Mouse (Mus musculus) thymus, adult 2 months (tissue): ENCODE data around the gene Aff3. TPM values are rescaled to one million over a fixed set of nuclear protein-coding genes. Genes with fewer than 3 reads are reported as not detected.
A peak's percentile ranks its signal among the peaks of the same experiment; 100 is the strongest.

Source experiments
- DNase-seq: peaks from one replicate; pipeline ENCODE4 v3.0.0; 2021
- H3K27ac ChIP-seq: fragments of 200-500 bp; 2 replicates; pipeline ENCODE4 v1.5.1; 2012; ENCODE audit warnings: low read length, control low read depth; ENCODE audit not compliant: control insufficient read depth, insufficient read depth
- H3K27me3 ChIP-seq: fragments of 200-500 bp; 2 replicates; pipeline ENCODE4 v1.6.1; 2012; ENCODE audit warnings: mild to moderate bottlenecking, low read length, moderate library complexity, mixed read lengths; ENCODE audit not compliant: control insufficient read depth, insufficient read depth
- H3K36me3 ChIP-seq: fragments of 200-500 bp; 2 replicates; pipeline ENCODE4 v1.6.1; 2012; ENCODE audit warnings: mild to moderate bottlenecking, low read length, moderate library complexity; ENCODE audit not compliant: control insufficient read depth, insufficient read depth
- H3K4me1 ChIP-seq: fragments of 200-500 bp; replicated peaks from 2 replicates; pipeline ENCODE4 v1.6.1; 2012; ENCODE audit warnings: low read length; ENCODE audit not compliant: control insufficient read depth, insufficient read depth
- H3K4me3 ChIP-seq: fragments of 200-500 bp; 2 replicates; pipeline ENCODE4 v1.5.1; 2012; ENCODE audit warnings: mild to moderate bottlenecking, low read length, control low read depth, moderate library complexity; ENCODE audit not compliant: control insufficient read depth, insufficient read depth
- CTCF ChIP-seq: fragments of 200-500 bp; IDR thresholded peaks from 2 replicates; pipeline ENCODE4 v1.5.1; 2012; ENCODE audit warnings: mild to moderate bottlenecking, control low read depth, low read length, moderate library complexity, borderline replicate concordance; ENCODE audit not compliant: control insufficient read depth, poor library complexity, insufficient read depth; ENCODE audit errors: extremely low read depth
- POLR2A ChIP-seq: fragments of 200-500 bp; IDR thresholded peaks from 2 replicates; pipeline ENCODE4 v1.6.1; 2012; ENCODE audit warnings: mild to moderate bottlenecking, low read length, control low read depth, moderate library complexity; ENCODE audit not compliant: control insufficient read depth, poor library complexity, insufficient read depth; ENCODE audit errors: extremely low read depth
- WGBS: fragments of 180-500 bp; shearing (Covaris S2); methylation state at CpG from one replicate; pipeline ENCODE4 v1.1.7; 2018; 5-methylcytosine and 5-hydroxymethylcytosine counted together
- polyA plus RNA-seq: library from polyadenylated mRNA; depleted of rRNA; stranded (reverse); fragments of >200 nt; gene quantifications from 2 replicates; pipeline ENCODE4 v1.2.3, GENCODE M21; 2012

The Aff3 gene
- polyA plus RNA-seq, 1 experiment, result 39.6 TPM

DNA sequence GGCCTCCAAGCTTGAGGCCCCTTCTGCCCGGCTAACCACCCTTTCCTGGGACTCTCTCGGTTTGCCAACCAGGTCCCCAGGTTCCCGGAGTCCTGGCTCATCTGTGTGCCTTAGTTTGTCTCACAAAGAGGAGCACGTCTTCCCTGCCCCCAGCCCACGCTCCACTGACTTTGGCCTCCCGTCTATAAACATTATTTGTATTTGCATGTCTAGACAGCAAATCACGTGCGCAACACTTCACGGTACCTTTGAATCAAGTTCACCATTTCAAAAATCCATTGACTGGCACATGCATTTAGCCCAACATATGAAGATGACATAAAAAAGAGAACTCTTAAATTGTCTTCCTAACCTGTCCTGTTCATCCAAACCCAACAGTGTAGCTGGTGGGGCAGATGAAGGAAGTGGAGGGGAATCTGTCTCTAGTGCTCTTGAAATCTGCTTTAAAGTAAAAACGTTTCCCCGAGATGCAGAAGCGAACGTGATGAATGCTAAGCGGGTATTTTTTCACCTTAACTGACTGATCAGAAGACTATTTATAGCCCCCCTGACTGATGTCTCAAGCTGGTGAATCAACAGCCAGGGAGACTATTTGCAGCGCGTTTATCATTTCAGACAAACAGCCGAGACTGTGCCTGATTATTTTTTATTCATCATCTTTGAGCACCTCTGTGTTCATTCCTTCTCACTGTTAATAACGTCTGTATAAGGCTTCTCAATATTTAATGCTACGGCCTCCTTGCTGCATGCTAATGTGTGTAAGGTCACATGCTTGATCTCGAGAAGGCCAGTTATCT is 396.3 kb downstream of the Aff3 start:
- Histone ChIP-seq H3K27me3 (no peaks in the 10 kb centered on the region), H3K27ac (no peak overlapping the region), H3K4me3 (no peak overlapping the region), H3K4me1 (no peaks in the 10 kb centered on the region), H3K36me3 (no peaks in the 10 kb centered on the region)
- DNase-seq, result no peak
- WGBS, result 93% methylated on average over 20 of the region's 20 CpGs
- no peak for TF ChIP-seq CTCF
- TF ChIP-seq POLR2A, result no peak

DNA sequence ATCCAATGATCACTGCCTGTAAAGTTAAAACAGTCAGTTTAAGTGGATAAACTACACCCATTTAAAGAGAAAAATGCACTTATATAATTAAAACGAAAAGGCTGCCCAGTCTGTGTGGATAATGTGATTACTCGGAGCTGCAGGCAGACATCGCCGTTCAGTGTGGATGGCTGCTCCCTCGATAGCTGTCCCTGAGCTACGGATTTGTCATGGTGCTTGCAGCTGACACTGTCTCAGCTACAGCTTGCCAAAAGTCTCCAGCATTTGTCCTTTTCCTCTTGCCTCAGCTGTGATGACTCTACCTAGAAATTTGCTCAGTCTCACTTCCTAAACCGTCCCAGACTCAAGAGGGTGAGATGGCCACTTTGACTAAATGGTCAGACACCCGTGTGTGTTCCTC is 401.5 kb downstream of the Aff3 start:
- Histone ChIP-seq H3K4me3 (no peak overlapping the region), H3K4me1 (no peaks in the 10 kb centered on the region), H3K36me3 (no peaks in the 10 kb centered on the region), H3K27ac (no peak overlapping the region), H3K27me3 (no peaks in the 10 kb centered on the region)
- DNase-seq, result no peak
- 94% methylated on average over 8 of the region's 8 CpGs for WGBS
- TF ChIP-seq POLR2A (no peak), CTCF (no peak)

DNA sequence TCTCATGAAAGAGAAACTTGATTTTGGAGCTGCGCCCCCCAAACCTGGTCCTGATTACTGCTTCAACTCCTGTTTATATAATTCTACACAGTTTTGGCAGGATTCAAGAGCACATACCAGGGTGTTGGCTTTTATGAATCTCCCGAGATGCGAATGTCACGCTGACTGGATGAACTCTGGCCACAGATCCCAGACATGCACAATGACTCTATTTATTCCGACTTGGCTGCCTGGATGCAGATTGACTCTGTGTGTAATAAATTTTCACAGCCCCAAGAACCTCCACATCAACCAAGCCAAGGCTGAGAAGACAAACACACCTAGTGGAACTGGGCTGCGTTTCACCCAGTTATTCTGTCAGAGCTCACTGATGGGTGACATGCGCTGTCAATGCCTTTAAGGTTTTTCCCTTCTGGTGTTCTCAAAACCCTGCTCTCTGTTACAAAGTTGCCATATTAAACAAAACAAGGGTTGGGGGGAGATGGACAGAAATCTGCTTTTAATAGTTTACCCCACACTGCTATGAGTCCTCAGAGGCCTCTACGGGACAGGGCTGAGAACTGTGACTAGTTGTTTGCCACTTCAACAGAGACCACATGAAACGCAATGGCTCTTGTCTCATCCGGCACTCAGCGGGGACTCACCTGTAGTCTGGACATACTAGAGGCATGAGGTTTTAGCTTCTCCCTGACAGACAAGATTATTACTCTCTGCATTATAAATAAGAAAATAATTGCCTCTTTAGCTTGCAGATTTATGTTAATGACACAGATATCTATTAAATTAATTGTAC is 402.2 kb downstream of the Aff3 start:
- no peaks in the 10 kb centered on the region for H3K4me1 ChIP-seq
- H3K27me3 ChIP-seq, result no peaks in the 10 kb centered on the region
- no peaks in the 10 kb centered on the region for H3K36me3 ChIP-seq
- H3K4me3 ChIP-seq, result no peak overlapping the region
- WGBS, result 93% methylated on average over 11 of the region's 11 CpGs
- no peak for DNase-seq
- no peak overlapping the region for H3K27ac ChIP-seq
- TF ChIP-seq POLR2A (no peak), CTCF (no peak)

DNA sequence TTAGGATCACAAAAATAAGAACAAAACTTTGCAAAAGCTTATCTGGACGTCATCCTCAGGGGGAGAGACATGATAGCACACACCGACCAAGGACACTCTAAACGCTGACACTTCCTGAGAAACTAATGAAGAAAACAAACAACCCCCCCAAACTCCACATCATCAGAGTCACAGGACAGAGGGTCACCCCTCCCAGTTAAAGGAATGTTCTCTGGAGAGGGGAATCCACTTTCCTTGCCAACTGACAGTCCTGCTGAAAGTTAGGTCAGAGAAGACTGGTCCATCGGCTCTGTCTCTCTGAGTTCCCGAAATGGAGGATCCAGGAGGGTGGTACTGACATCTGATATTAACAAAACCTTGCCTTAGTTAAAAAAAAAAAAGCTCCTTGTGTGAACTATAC is 403.7 kb downstream of the Aff3 start:
- H3K27me3 ChIP-seq, result no peaks in the 10 kb centered on the region
- H3K4me1 ChIP-seq, result no peaks in the 10 kb centered on the region
- no peak overlapping the region for H3K4me3 ChIP-seq
- H3K36me3 ChIP-seq, result no peaks in the 10 kb centered on the region
- TF ChIP-seq POLR2A, result no peak
- TF ChIP-seq CTCF, result no peak
- 95% methylated on average over 5 of the region's 5 CpGs for WGBS
- H3K27ac ChIP-seq, result no peak overlapping the region
- no peak for DNase-seq

DNA sequence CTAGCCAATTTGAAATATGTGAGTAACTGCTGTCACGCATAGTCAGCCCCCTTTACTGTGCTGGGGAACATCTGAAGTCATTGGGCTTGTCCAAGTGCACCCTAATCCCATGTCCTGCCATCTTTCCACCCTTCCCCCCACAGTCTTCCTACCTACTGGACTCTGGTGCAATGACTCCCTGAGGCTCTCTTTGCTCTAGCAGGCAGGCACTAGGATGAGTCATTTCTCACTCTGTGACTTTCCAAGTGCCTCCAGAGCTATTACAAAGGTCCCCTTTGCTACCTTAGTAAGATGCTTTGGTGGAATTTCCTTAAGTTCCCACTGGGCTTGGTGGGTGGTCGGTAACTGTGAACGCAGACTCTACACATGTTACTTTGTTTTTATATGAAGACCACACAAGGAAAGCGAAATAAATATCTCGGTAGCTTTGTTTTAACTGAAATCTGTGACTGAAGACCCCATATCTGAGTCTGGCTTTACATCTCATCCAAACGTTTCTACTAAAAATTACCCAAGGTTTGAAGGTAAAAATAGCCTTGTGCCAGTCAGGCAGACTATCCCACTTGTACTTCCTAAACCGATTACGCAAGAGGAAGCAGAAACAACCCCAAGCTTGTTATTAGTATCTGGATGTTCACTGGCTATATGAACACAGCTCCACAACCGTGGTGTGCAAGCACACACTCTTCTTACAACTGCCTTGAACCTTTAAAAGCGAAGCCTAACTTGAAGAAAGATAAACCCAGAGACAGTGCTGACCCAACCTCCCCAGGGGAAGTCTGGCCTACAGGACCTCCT is 405.0 kb downstream of the Aff3 start:
- Histone ChIP-seq H3K36me3 (no peaks in the 10 kb centered on the region), H3K4me3 (no peak overlapping the region), H3K27ac (no peak overlapping the region), H3K27me3 (no peaks in the 10 kb centered on the region), H3K4me1 (no peaks in the 10 kb centered on the region)
- no peak for DNase-seq
- 87% methylated on average over 10 of the region's 10 CpGs for WGBS
- TF ChIP-seq POLR2A (no peak), CTCF (no peak)

DNA sequence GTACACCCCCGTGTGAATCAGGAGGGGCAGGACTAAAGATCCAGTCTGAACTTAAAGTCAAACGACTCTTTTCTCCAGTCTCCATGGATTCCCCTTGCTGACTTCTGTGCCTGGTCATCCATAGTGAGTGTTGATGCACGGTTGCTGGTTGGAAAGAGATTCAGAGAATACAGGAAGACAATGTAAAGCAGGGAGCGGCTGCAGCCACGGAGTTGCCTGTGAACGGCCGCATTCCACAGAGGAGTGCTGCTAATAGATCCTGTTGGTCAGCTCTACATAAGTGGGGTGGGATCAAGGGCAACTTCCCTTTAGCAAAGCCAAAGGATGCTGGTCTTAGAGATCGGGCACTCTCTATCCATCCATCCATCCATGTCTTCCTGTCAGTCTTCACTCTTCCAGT is 410.3 kb downstream of the Aff3 start:
- 93% methylated on average over 8 of the region's 8 CpGs for WGBS
- H3K27ac ChIP-seq, result no peak overlapping the region

GRCm38 (mm10) chr1:38252766-38253079 is 412.0 kb downstream of the Aff3 start:
- TF ChIP-seq POLR2A, result no peak
- peak; percentile 57; the same call in 1 of the 2 replicates for TF ChIP-seq CTCF
- no peak overlapping the region for H3K27ac ChIP-seq
- no peaks in the 10 kb centered on the region for H3K4me1 ChIP-seq
- no peaks in the 10 kb centered on the region for H3K27me3 ChIP-seq
- no peaks in the 10 kb centered on the region for H3K36me3 ChIP-seq
- WGBS, result 43% methylated on average over 2 of the region's 2 CpGs
- DNase-seq, result peak; percentile 58
- H3K4me3 ChIP-seq, result no peak overlapping the region

More for the DNA sequence above, 410.3 kb downstream of the Aff3 start:
- Histone ChIP-seq H3K27me3 (no peaks in the 10 kb centered on the region), H3K36me3 (no peaks in the 10 kb centered on the region), H3K4me3 (no peak overlapping the region), H3K4me1 (no peaks in the 10 kb centered on the region)
- TF ChIP-seq CTCF (no peak), POLR2A (no peak)
- DNase-seq, result no peak
